Mouse (Mus musculus) hindbrain, embryonic 14.5 days (tissue): ENCODE data around the gene Anapc15-ps. TPM values are rescaled to one million over a fixed set of nuclear protein-coding genes. Genes with fewer than 3 reads are reported as not detected.

ENCODE experiments used
- ATAC-seq: fragments of 200-750 bp; cut with Nextera tagmentation; 2 replicates; pipeline ENCODE4 v1.8.0; 2017; ENCODE audit warnings: moderate number of reproducible peaks, mild to moderate bottlenecking, moderate TSS enrichment, moderate library complexity; ENCODE audit not compliant: low FRiP score
- DNase-seq: peaks from one replicate; pipeline ENCODE4 v3.0.0-alpha.2; 2015; ENCODE audit warnings: low spot score
- H3K27ac ChIP-seq: fragments of 300-500 bp; sonication (generic); 2 replicates; pipeline ENCODE4 v1.5.1; 2014; ENCODE audit warnings: mild to moderate bottlenecking, moderate library complexity
- H3K27me3 ChIP-seq: fragments of 300-500 bp; sonication (generic); 2 replicates; pipeline ENCODE4 v1.6.1; 2014; ENCODE audit warnings: mild to moderate bottlenecking, low read length, mixed read lengths; ENCODE audit not compliant: control insufficient read depth, insufficient read depth
- H3K36me3 ChIP-seq: fragments of 300-500 bp; sonication (generic); replicated peaks from 2 replicates; pipeline ENCODE4 v1.6.1; 2014; ENCODE audit not compliant: control insufficient read depth, insufficient read depth
- H3K4me1 ChIP-seq: fragments of 300-500 bp; sonication (generic); replicated peaks from 2 replicates; pipeline ENCODE4 v1.6.1; 2014; ENCODE audit warnings: antibody characterized with exemption, low read length, mixed read lengths; ENCODE audit not compliant: control insufficient read depth, insufficient read depth
- H3K4me2 ChIP-seq: fragments of 300-500 bp; sonication (generic); replicated peaks from 2 replicates; pipeline ENCODE4 v1.6.1; 2014; ENCODE audit warnings: mild to moderate bottlenecking, moderate library complexity
- H3K4me3 ChIP-seq: fragments of 300-500 bp; sonication (generic); replicated peaks from 2 replicates; pipeline ENCODE4 v1.5.1; 2014; ENCODE audit warnings: mild to moderate bottlenecking, low read length
- H3K9ac ChIP-seq: fragments of 300-500 bp; sonication (generic); 2 replicates; pipeline ENCODE4 v1.6.1; 2014
- H3K9me3 ChIP-seq: fragments of 300-500 bp; sonication (generic); 2 replicates; pipeline ENCODE4 v1.6.1; 2016; ENCODE audit warnings: low read length; ENCODE audit not compliant: control insufficient read depth
- WGBS: fragments of 180-500 bp; shearing (Covaris S2); extraction: QIAGEN DNeasy Blood & Tissue Kit; methylation state at CpG from one replicate; pipeline ENCODE4 v1.1.7; 2014; 5-methylcytosine and 5-hydroxymethylcytosine counted together
- polyA plus RNA-seq: library from polyadenylated mRNA; unstranded; fragments of >200 nt; fragmentation: Nextera tagmentation; extraction: Ambion mirVana; gene quantifications from 2 replicates; pipeline ENCODE4 v1.2.1, GENCODE M21; 2014

Anapc15-ps gene
- polyA plus RNA-seq, 1 experiment from 2014 or later = not detected

DNA sequence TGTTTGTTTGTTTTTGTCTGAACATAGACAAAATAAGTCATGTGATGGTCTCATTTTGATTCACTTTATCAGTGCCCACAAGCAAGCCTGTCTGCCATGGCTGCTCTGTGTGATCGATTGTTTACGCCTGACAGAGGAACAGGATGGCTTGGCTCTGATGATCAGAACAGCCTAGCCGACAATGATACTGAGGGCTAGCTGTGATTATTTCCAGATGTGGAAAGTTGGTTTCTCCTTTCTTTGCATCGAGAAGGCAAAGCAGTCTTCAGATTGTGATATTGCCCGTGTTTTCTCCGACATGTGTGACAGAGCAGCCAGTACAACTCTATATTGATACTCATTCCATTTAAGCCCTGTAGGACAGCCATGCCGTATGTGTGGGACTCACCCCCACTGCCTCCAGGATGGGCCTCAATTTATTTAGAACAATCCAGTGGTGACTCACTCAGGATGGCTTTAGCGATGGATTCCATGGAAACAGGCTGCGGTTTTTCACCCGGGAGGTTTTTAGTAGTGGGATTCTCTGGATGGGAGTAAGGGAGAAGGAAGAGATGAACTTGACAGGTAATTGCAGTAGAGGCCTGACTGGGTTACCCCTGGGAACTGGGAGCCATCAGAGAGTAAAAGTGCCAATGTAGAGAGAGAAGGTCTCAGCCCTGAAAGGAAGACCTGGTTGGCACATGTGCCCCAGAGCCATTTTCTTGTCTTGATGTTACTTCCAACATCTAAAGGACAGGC, 36.1 kb upstream of the Anapc15-ps start:
- ATAC-seq = no peak
- no peak overlapping the region for H3K4me3 ChIP-seq
- DNase-seq = no peak
- no peaks in the 10 kb centered on the region for H3K4me1 ChIP-seq
- no peak overlapping the region for H3K4me2 ChIP-seq
- no peaks in the 10 kb centered on the region for H3K36me3 ChIP-seq
- WGBS = 85% methylated on average over 10 of the region's 10 CpGs
- H3K9ac ChIP-seq = no peak overlapping the region
- H3K27me3 ChIP-seq = no peaks in the 10 kb centered on the region
- no peak overlapping the region for H3K27ac ChIP-seq
- no peaks in the 10 kb centered on the region for H3K9me3 ChIP-seq

DNA sequence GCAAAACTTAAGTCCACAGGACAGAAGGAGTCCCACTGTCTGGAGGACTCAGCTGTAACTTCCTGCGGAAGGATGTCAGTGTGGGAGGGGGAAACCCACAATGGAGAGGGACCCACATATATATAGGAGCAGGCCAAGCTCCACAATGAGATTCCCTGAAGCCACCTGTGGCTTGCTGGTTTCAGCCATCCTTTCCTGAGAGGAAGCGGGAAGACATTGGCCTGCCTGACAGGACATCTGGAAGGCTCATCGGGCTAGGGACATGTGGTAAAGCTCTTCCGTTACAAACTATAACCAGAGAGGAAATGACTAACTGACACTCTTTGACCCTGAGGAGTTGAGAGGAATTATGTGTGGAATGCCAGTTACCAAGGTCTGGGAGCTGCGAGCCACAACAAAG, 34.8 kb upstream of the Anapc15-ps start:
- Histone ChIP-seq H3K9ac (no peak overlapping the region), H3K9me3 (no peaks in the 10 kb centered on the region), H3K36me3 (no peaks in the 10 kb centered on the region), H3K4me1 (no peaks in the 10 kb centered on the region), H3K27me3 (no peaks in the 10 kb centered on the region), H3K27ac (no peak overlapping the region), H3K4me3 (no peak overlapping the region), H3K4me2 (no peak overlapping the region)
- DNase-seq = no peak
- ATAC-seq = no peak
- 85% methylated on average over 5 of the region's 5 CpGs for WGBS

DNA sequence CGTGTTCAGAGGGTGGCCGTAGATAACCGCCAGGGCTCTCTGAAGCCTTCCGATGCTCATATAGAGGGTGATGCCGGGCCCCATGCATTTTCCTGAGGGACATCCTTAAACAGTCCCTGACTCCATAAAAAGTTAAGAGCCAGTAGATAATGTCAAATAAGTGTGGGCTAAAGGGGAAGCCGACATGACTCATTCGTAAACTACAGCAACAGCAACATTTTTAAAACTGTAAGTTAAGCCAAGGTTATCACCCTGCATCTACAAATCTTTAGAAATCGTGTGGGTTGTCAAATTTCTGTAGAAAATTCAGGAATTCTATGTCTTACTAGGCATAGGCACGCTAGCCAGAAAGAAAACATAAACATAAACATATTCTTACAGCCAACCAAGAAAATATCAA, 33.6 kb upstream of the Anapc15-ps start:
- DNase-seq (no peak), ATAC-seq (no peak)
- WGBS = 94% methylated on average over 9 of the region's 9 CpGs
- H3K9me3 ChIP-seq = no peaks in the 10 kb centered on the region
- H3K9ac ChIP-seq = no peak overlapping the region
- H3K36me3 ChIP-seq = no peaks in the 10 kb centered on the region
- no peaks in the 10 kb centered on the region for H3K4me1 ChIP-seq
- no peak overlapping the region for H3K27ac ChIP-seq
- H3K27me3 ChIP-seq = no peaks in the 10 kb centered on the region
- H3K4me3 ChIP-seq = no peak overlapping the region
- no peak overlapping the region for H3K4me2 ChIP-seq

DNA sequence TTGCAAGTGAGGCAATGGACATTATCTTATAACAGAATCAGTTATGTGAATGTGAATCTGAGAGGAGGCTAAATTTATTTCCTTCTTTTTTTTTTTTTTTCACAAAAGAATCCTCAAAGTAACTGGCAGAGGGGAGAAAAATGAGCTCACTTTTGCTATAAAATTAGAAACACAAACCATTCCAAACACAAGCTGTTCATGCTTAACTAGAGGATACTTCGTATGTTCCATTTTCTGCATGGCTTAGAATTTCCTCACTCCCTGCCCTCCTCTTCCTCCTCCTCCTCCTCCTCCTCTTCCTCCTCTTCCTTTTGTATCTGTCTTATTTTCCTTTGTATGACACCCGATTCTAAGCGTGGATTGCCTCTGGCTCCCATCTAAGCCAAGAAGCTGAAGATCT, 32.5 kb upstream of the Anapc15-ps start:
- 92% methylated on average over 3 of the region's 3 CpGs for WGBS
- Histone ChIP-seq H3K36me3 (no peaks in the 10 kb centered on the region), H3K27me3 (no peaks in the 10 kb centered on the region), H3K9ac (no peak overlapping the region), H3K4me1 (no peaks in the 10 kb centered on the region), H3K27ac (no peak overlapping the region), H3K9me3 (no peaks in the 10 kb centered on the region), H3K4me3 (no peak overlapping the region), H3K4me2 (no peak overlapping the region)
- ATAC-seq (no peak), DNase-seq (no peak)

DNA sequence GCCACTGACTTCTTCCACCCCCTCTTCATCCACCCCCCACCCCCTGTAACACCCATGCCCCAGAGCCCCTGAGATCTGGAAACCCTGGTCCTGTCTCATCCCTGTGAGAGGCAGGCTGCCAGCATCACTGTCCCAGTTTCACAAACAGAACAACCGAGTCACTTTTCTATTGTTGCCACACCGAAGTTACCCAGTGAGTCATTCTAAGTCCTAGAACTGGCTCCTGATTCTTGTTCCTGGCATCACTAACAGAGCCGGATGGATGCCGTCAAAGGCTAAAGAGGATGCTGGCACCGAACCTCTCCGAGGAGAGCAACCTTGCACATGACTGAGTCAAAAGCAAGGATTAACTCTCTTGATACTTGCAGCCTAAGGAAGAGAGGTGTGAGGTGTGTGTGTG, 31.6 kb upstream of the Anapc15-ps start:
- ATAC-seq (no peak), DNase-seq (no peak)
- Histone ChIP-seq H3K4me1 (no peaks in the 10 kb centered on the region), H3K4me2 (no peak overlapping the region), H3K36me3 (no peaks in the 10 kb centered on the region), H3K27ac (no peak overlapping the region), H3K9me3 (no peaks in the 10 kb centered on the region), H3K27me3 (no peaks in the 10 kb centered on the region), H3K9ac (no peak overlapping the region), H3K4me3 (no peak overlapping the region)
- 92% methylated on average over 6 of the region's 6 CpGs for WGBS

DNA sequence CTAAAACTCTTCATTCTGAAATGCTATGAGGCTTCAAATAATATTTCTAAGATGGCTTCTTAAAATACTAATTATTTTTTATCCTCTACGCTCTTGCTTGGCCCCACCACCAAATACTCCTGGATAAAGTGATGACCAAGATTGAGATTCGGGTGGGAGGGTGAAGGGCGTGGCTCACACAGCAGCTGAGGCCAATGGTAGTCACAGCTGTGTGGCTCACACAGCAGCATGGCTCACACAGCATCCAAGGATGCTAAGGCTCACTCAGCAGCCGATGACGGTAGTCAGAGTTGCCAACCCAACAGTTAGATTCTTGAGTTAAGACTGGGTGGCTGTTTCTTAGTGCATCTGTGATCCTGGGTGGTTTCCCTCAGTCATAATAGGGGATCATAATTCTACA, 30.5 kb upstream of the Anapc15-ps start:
- no peaks in the 10 kb centered on the region for H3K9me3 ChIP-seq
- no peak overlapping the region for H3K4me2 ChIP-seq
- no peak overlapping the region for H3K27ac ChIP-seq
- H3K4me1 ChIP-seq = no peaks in the 10 kb centered on the region
- DNase-seq = no peak
- H3K9ac ChIP-seq = no peak overlapping the region
- no peak overlapping the region for H3K4me3 ChIP-seq
- H3K36me3 ChIP-seq = no peaks in the 10 kb centered on the region
- H3K27me3 ChIP-seq = no peaks in the 10 kb centered on the region
- 92% methylated on average over 5 of the region's 5 CpGs for WGBS
- ATAC-seq = no peak

DNA sequence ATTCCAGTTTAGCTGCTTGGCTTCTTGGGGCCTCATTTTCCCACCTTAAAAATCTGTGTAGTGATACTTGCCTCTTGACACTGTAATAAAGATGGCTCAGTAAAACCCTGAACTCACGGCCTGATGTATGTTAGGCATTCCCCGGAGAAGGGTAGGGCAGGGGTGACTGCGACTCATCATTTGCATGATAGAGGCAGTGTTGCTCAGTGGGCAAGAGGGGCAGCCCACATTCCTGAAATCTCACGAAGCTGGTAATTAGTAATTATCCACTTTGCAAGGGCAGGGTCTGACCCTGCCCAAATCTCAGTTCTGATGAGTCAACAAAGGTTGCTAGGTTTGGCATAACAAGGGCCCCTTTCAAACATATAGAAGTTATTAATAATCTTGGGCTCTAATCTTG, 27.2 kb upstream of the Anapc15-ps start:
- 37% methylated on average over 4 of the region's 4 CpGs for WGBS
- Histone ChIP-seq H3K4me1 (no peaks in the 10 kb centered on the region), H3K27me3 (no peaks in the 10 kb centered on the region), H3K4me3 (no peak overlapping the region), H3K9me3 (no peaks in the 10 kb centered on the region), H3K9ac (no peak overlapping the region), H3K4me2 (no peak overlapping the region), H3K27ac (no peak overlapping the region), H3K36me3 (no peaks in the 10 kb centered on the region)
- ATAC-seq (no peak), DNase-seq (no peak)

DNA sequence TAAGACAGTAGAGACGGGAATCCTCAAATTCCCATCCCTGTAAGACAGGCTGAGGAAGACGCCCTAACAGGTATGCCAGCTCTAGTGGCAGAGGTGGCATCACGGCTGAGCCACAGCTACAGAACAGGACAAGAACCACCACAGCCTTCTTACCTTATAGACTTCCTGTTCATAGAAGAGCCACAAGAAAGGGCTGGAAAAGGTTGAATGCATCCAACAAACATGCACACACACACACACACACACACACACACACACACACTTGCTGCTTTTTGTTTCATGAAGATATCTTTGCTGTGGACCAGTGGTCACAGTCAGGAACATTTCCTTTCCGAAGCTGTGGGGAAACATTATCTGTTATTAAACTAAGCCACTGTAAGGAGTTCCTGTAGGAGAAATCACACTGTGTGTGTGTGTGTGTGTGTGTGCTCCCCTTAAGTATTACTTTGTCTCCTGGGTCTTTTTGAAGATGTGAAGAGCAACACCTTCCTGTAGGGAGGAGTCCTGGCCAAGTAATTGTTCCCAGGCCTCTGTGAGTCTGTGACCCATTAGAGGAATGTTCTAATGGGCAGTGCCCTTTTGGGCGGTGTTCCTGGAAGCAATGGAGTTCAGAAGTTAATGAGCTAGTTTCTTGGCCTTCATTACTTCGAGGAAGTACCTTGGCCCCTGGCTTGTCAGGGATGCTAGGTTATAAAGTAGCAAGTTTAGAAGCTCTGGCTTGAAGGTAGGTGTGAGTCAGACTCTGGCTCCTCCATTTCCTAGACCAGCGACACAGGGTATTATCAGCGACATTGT, 25.9 kb upstream of the Anapc15-ps start:
- Histone ChIP-seq H3K36me3 (no peaks in the 10 kb centered on the region), H3K4me1 (peaks cover 9% of the 10 kb centered on the region; the same call in 1 of the 2 replicates), H3K27ac (no peak overlapping the region), H3K4me2 (no peak overlapping the region), H3K27me3 (no peaks in the 10 kb centered on the region), H3K9ac (no peak overlapping the region), H3K4me3 (no peak overlapping the region), H3K9me3 (no peaks in the 10 kb centered on the region)
- 94% methylated on average over 8 of the region's 8 CpGs for WGBS
- no peak for ATAC-seq
- DNase-seq = no peak

DNA sequence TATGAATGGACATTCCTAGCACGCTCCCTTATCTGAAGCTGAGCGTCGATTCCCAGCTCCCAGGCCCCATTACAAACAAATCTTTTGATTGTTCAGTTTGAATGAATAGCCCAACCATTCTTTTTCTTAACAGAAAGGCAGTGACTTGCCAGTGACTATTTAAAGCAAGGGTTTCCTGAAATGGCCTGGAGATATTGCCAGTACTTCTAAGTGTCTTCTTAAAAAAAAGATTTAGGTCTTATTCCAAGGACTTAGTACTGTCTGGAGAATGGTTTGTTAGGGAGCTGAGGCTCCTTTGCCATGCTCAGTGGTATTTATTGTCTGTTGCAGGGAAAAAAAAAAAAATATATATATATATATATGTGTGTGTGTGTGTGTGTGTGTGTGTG, 23.0 kb upstream of the Anapc15-ps start:
- Histone ChIP-seq H3K9me3 (no peaks in the 10 kb centered on the region), H3K4me1 (peaks cover 9% of the 10 kb centered on the region; the same call in 1 of the 2 replicates), H3K4me3 (no peak overlapping the region), H3K36me3 (no peaks in the 10 kb centered on the region), H3K27me3 (no peaks in the 10 kb centered on the region), H3K27ac (no peak overlapping the region), H3K4me2 (no peak overlapping the region), H3K9ac (no peak overlapping the region)
- 36% methylated on average over 3 of the region's 3 CpGs for WGBS
- no peak for ATAC-seq
- no peak for DNase-seq
